Mouse (Mus musculus) hindbrain, embryonic 10.5 days (tissue): ENCODE measurements around the gene Vamp8. TPM values are rescaled to one million over a fixed set of nuclear protein-coding genes. Genes with fewer than 3 reads are reported as not detected.

Experiments
- DNase-seq: peaks from one replicate; pipeline ENCODE4 v3.0.0-alpha.2; 2017; ENCODE audit warnings: low spot score
- H3K27ac ChIP-seq: fragments of 300-500 bp; sonication (generic); 2 replicates; pipeline ENCODE4 v1.5.1; 2016; ENCODE audit warnings: mild to moderate bottlenecking, moderate library complexity
- H3K27me3 ChIP-seq: fragments of 300-500 bp; sonication (generic); 2 replicates; pipeline ENCODE4 v1.6.1; 2016; ENCODE audit warnings: mild to moderate bottlenecking; ENCODE audit not compliant: poor library complexity, insufficient read depth, severe bottlenecking
- H3K36me3 ChIP-seq: fragments of 300-500 bp; sonication (generic); 2 replicates; pipeline ENCODE4 v1.6.1; 2016; ENCODE audit warnings: mild to moderate bottlenecking, moderate library complexity
- H3K4me1 ChIP-seq: fragments of 300-500 bp; sonication (generic); replicated peaks from 2 replicates; pipeline ENCODE4 v1.6.1; 2016; ENCODE audit warnings: mild to moderate bottlenecking
- H3K4me3 ChIP-seq: fragments of 300-500 bp; sonication (generic); 2 replicates; pipeline ENCODE4 v1.5.1; 2016; ENCODE audit warnings: mild to moderate bottlenecking, moderate library complexity
- H3K9me3 ChIP-seq: fragments of 300-500 bp; sonication (generic); 2 replicates; pipeline ENCODE4 v1.6.1; 2016; ENCODE audit warnings: mild to moderate bottlenecking, moderate library complexity
- WGBS: fragments of 180-500 bp; shearing (Covaris S2); methylation state at CpG from one replicate; pipeline ENCODE4 v1.1.7; 2016; 5-methylcytosine and 5-hydroxymethylcytosine counted together
- polyA plus RNA-seq: library from polyadenylated mRNA; unstranded; fragments of >200 nt; fragmentation: Nextera tagmentation; extraction: Ambion mirVana; gene quantifications from 2 replicates; pipeline ENCODE4 v1.2.1, GENCODE M21; 2016

The Vamp8 gene
- polyA plus RNA-seq = 40.7 and 43.5 TPM in 2 replicates

- Histone ChIP-seq H3K4me1 (peaks cover 29% of the 10 kb centered on the region), H3K27ac (peak within 1 kb of the TSS; percentile 86), H3K36me3 (no peaks in the 10 kb centered on the region), H3K4me3 (peak within 1 kb of the TSS; percentile 58), H3K27me3 (peaks cover 25% of the 10 kb centered on the region), H3K9me3 (no peaks in the 10 kb centered on the region)
- DNase-seq = peak; percentile 60
- WGBS = 2% methylated on average over 33 of the region's 33 CpGs
Observed at GRCm38 (mm10) chr6:72389941-72390771, at the start of gene Vamp8. TSS of gene Vamp8 (minus strand) at chr6:72390703.

- under 1% methylated on average over 77 of the region's 77 CpGs for WGBS
- H3K27ac ChIP-seq = peak within 1 kb of the TSS; percentile 99
- peaks cover 36% of the 10 kb centered on the region for H3K36me3 ChIP-seq
- H3K9me3 ChIP-seq = no peaks in the 10 kb centered on the region
- DNase-seq = peak; percentile 94
- H3K4me1 ChIP-seq = peaks cover 33% of the 10 kb centered on the region
- H3K4me3 ChIP-seq = peak within 1 kb of the TSS; percentile 97
- no peaks in the 10 kb centered on the region for H3K27me3 ChIP-seq
Observed at GRCm38 (mm10) chr6:72439355-72440185, 49.1 kb upstream of the Vamp8 start, which contains the start of gene Mat2a. TSS of gene Mat2a (minus strand) at chr6:72439558.

GRCm38 (mm10) chr6:72438862-72439354 lies 48.4 kb upstream of the Vamp8 start:
- H3K36me3 ChIP-seq = peaks cover 43% of the 10 kb centered on the region
- H3K27ac ChIP-seq = peak overlapping the region; percentile 99
- peak overlapping the region; percentile 97 for H3K4me3 ChIP-seq
- no peaks in the 10 kb centered on the region for H3K27me3 ChIP-seq
- peak; percentile 79 for DNase-seq
- H3K9me3 ChIP-seq = no peaks in the 10 kb centered on the region
- under 1% methylated on average over 57 of the region's 57 CpGs for WGBS
- peaks cover 33% of the 10 kb centered on the region for H3K4me1 ChIP-seq

GRCm38 (mm10) chr6:72438226-72438625 lies 47.7 kb upstream of the Vamp8 start:
- Histone ChIP-seq H3K27ac (peak overlapping the region; percentile 99), H3K4me1 (peaks cover 33% of the 10 kb centered on the region), H3K9me3 (no peaks in the 10 kb centered on the region), H3K27me3 (no peaks in the 10 kb centered on the region), H3K4me3 (peak overlapping the region; percentile 97), H3K36me3 (peaks cover 50% of the 10 kb centered on the region)
- WGBS = 3% methylated on average over 5 of the region's 5 CpGs
- no peak for DNase-seq

- Histone ChIP-seq H3K4me3 (no peak overlapping the region), H3K27ac (no peak overlapping the region), H3K9me3 (no peaks in the 10 kb centered on the region), H3K27me3 (no peaks in the 10 kb centered on the region), H3K4me1 (peaks cover 3% of the 10 kb centered on the region), H3K36me3 (peaks cover 95% of the 10 kb centered on the region)
- WGBS = 91% methylated on average over 2 of the region's 2 CpGs
- no peak for DNase-seq
Observed at GRCm38 (mm10) chr6:72432153-72432552, 41.6 kb upstream of the Vamp8 start.

- Histone ChIP-seq H3K27ac (no peak overlapping the region), H3K9me3 (no peaks in the 10 kb centered on the region), H3K4me1 (no peaks in the 10 kb centered on the region), H3K4me3 (no peak overlapping the region), H3K36me3 (peaks cover 94% of the 10 kb centered on the region), H3K27me3 (no peaks in the 10 kb centered on the region)
- WGBS = 41% methylated on average over 5 of the region's 5 CpGs
- no peak for DNase-seq
Observed at GRCm38 (mm10) chr6:72430989-72431921, 40.8 kb upstream of the Vamp8 start.

GRCm38 (mm10) chr6:72429061-72429842 lies 38.7 kb upstream of the Vamp8 start:
- 92% methylated on average over 21 of the region's 21 CpGs for WGBS
- no peaks in the 10 kb centered on the region for H3K27me3 ChIP-seq

GRCm38 (mm10) chr6:72428036-72428435 lies 37.5 kb upstream of the Vamp8 start:
- DNase-seq = peak; percentile 71
- 39% methylated on average over 8 of the region's 8 CpGs for WGBS
- Histone ChIP-seq H3K9me3 (no peaks in the 10 kb centered on the region), H3K27me3 (no peaks in the 10 kb centered on the region), H3K4me3 (no peak overlapping the region), H3K27ac (no peak overlapping the region), H3K4me1 (no peaks in the 10 kb centered on the region), H3K36me3 (peaks cover 94% of the 10 kb centered on the region)

More at GRCm38 (mm10) chr6:72429061-72429842, 38.7 kb upstream of the Vamp8 start:
- no peak overlapping the region for H3K4me3 ChIP-seq
- no peaks in the 10 kb centered on the region for H3K9me3 ChIP-seq
- no peak overlapping the region for H3K27ac ChIP-seq
- no peaks in the 10 kb centered on the region for H3K4me1 ChIP-seq
- no peak for DNase-seq
- peaks cover 94% of the 10 kb centered on the region for H3K36me3 ChIP-seq

- no peaks in the 10 kb centered on the region for H3K27me3 ChIP-seq
- H3K9me3 ChIP-seq = no peaks in the 10 kb centered on the region
- peaks cover 90% of the 10 kb centered on the region for H3K36me3 ChIP-seq
- 92% methylated on average over 11 of the region's 11 CpGs for WGBS
- no peaks in the 10 kb centered on the region for H3K4me1 ChIP-seq
- H3K4me3 ChIP-seq = no peak overlapping the region
- H3K27ac ChIP-seq = no peak overlapping the region
- DNase-seq = no peak
Observed at GRCm38 (mm10) chr6:72425646-72426045, 35.1 kb upstream of the Vamp8 start.

GRCm38 (mm10) chr6:72420901-72421300 lies 30.4 kb upstream of the Vamp8 start:
- DNase-seq = no peak
- Histone ChIP-seq H3K27me3 (no peaks in the 10 kb centered on the region), H3K27ac (no peak overlapping the region), H3K4me1 (no peaks in the 10 kb centered on the region), H3K9me3 (no peaks in the 10 kb centered on the region), H3K4me3 (no peak overlapping the region), H3K36me3 (peaks cover 81% of the 10 kb centered on the region)
- 93% methylated on average over 10 of the region's 10 CpGs for WGBS

- no peak overlapping the region for H3K27ac ChIP-seq
- no peaks in the 10 kb centered on the region for H3K27me3 ChIP-seq
- WGBS = 88% methylated on average over 1 of the region's 1 CpGs
- DNase-seq = no peak
- no peaks in the 10 kb centered on the region for H3K9me3 ChIP-seq
- H3K4me3 ChIP-seq = no peak overlapping the region
- H3K4me1 ChIP-seq = peaks cover 7% of the 10 kb centered on the region
- peaks cover 70% of the 10 kb centered on the region for H3K36me3 ChIP-seq
Observed at GRCm38 (mm10) chr6:72419806-72420205, 29.3 kb upstream of the Vamp8 start.
